20 mouse cellular contexts compared by ENCODE assay signal in the genomic region with DNA sequence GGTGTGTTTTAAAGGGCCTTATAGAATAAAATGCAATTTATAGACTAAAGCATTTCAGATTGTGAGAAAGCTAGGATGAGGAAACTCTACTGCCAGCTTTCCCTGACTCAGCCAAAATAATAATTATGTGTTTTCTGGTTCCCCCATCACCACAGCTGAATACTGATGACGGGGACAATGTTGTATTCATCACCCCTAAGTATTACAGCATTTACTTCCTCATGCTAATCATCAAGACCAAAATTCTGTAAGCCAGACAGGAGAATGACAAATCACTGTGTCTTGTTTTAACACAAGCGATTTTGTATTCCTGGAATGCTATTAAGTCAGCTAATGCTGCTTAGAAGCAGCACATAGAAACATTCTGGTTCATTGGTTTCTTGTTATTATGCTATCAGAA.
"Had no signal": no experiment of that assay in that cellular context is flagged by ENCODE, and none has a peak within 500 bp of the region (broad histone marks: within the 10 kb centered on the region; RNA-seq: fewer than 3 reads in every experiment).

No protein-coding gene starts in this region.

- DNase-seq: kidney, adult 8-10 months; kidney, postnatal 10 days; kidney, postnatal 36 days; liver, embryonic 13.5 days; lung, adult 2 months; lung, postnatal 14 days; lung, postnatal 4 days; right cerebral cortex, adult 18-20 months; right cerebral cortex, postnatal 14 days; right cerebral cortex, postnatal 4 days; thymus, adult 2 months; thymus, postnatal 14 days; thymus, postnatal 4 days had no signal

- H3K36me3 ChIP-seq: kidney, embryonic 15.5 days; limb, embryonic 10.5 days; limb, embryonic 13.5 days; liver, embryonic 13.5 days; midbrain, embryonic 13.5 days; neural tube, embryonic 12.5 days; neural tube, embryonic 15.5 days had no signal

- H3K4me1 ChIP-seq: kidney, embryonic 15.5 days; limb, embryonic 10.5 days; limb, embryonic 13.5 days; liver, embryonic 13.5 days; midbrain, embryonic 13.5 days; neural tube, embryonic 12.5 days; neural tube, embryonic 15.5 days had no signal

- H3K4me3 ChIP-seq: kidney, embryonic 15.5 days; limb, embryonic 10.5 days; limb, embryonic 13.5 days; liver, embryonic 13.5 days; midbrain, embryonic 13.5 days; neural tube, embryonic 12.5 days; neural tube, embryonic 15.5 days had no signal

- H3K27me3 ChIP-seq: kidney, embryonic 15.5 days; limb, embryonic 13.5 days; liver, embryonic 13.5 days; midbrain, embryonic 13.5 days; neural tube, embryonic 12.5 days; neural tube, embryonic 15.5 days had no signal

- ATAC-seq: midbrain, embryonic 13.5 days had no signal

- H3K4me2 ChIP-seq: kidney, embryonic 15.5 days; limb, embryonic 13.5 days; liver, embryonic 13.5 days; midbrain, embryonic 13.5 days; neural tube, embryonic 12.5 days; neural tube, embryonic 15.5 days had no signal

- H3K9me3 ChIP-seq: kidney, embryonic 15.5 days; limb, embryonic 10.5 days; limb, embryonic 13.5 days; liver, embryonic 13.5 days; midbrain, embryonic 13.5 days; neural tube, embryonic 12.5 days; neural tube, embryonic 15.5 days had no signal

- H3K9ac ChIP-seq: kidney, embryonic 15.5 days; limb, embryonic 13.5 days; liver, embryonic 13.5 days; midbrain, embryonic 13.5 days; neural tube, embryonic 12.5 days; neural tube, embryonic 15.5 days had no signal

- H3K27ac ChIP-seq: kidney, embryonic 15.5 days; limb, embryonic 10.5 days; limb, embryonic 13.5 days; liver, embryonic 13.5 days; midbrain, embryonic 13.5 days; neural tube, embryonic 12.5 days; neural tube, embryonic 15.5 days; stomach, postnatal 0 days had no signal
